Mouse (Mus musculus) testis, postnatal 10 days (tissue): ENCODE measurements around the gene Mark4.
A peak's percentile ranks its signal among the peaks of the same experiment; 100 is the strongest.

Source experiments
- DNase-seq: peaks from one replicate; pipeline ENCODE4 v3.0.0; 2021; ENCODE audit warnings: low spot score

Mark4 gene

DNA sequence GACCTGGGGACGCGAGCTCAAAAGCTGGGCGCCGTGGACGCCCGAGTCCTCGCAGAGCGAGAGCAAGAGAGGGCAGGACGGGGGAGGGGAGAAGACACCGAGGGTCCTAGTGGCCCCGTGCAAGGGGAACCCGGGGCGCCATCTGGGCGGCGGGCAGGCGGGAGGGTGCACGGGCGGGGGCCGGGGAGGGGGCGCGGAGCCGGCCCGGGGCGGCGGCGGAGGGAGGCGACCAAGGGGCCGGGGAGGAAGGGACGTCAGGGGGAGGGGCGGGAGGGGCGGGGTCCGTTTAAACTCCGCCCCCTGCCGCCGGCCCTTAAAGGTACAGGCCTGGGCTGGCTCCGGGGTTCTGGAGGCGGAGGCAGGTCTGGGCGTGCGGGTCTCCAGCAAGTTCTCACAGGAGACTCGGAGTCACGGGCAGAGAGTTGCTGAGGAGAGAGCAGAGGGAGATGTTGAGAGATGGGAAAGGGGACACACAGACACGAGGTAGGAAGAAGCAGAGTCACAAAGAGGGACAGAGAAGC is at the start of gene Mark4:
Gene Mark4, minus strand, starts transcription at position 231 of the 521 bp plus-strand sequence.
- peak; percentile 88 for DNase-seq

DNA sequence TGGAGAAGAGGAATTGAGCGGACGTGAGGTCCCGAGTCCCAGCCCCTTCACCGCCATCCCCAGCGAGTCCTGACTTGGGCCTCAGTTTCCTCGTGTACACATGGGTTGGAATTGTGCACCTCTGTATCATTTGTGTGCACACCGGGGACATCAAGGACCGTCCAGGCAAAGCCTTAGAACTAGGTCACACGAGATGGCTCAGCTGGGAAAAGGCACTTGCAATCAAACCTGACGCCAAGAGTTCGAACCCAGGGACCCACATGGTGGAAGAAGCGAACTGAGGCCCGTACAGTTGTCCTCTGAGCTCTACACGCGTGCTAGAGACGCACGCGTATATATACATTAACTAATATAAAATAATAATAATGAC is 49.0 kb upstream of the Mark4 start:
- no peak for DNase-seq

DNA sequence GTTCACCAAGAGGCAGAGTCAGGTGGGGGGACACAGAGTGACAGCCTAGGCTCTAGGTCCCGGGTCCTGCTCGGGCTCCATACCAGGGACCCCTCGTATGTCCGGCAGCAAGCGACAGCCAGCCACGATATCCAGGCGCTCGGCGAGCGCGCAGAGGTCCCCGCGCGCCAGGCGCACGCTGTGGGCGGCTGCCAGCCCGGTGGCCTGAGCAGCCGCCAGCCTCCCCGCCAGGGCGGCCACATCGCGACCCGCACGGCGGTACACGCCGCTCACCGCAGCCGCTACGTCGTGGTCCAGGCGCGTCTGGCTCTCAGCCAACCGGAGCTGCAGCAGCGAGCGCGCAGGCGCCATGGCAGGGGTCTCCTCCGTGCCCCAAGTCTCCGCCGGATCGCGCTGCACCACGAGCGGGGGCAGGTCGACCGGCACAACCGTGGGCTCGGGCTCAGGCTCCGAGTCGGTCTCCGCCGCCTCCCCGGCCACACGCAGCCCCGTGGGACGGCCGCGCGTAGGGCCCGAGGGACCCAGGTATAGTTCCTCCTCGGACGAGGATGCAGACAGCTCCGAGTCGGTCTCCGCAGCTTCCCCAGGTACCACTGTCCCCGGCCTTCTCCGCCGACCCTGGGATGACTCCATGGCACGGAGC is 48.5 kb upstream of the Mark4 start:
- DNase-seq = peak; percentile 84

GRCm38 (mm10) chr7:19506326-19506725 is 47.7 kb upstream of the Mark4 start:
- no peak for DNase-seq

- peak; percentile 58 for DNase-seq
Measured at GRCm38 (mm10) chr7:19503481-19504068, 45.0 kb upstream of the Mark4 start.

- DNase-seq = no peak
Measured at GRCm38 (mm10) chr7:19501658-19502057, 43.0 kb upstream of the Mark4 start.

GRCm38 (mm10) chr7:19500420-19501363 is 42.1 kb upstream of the Mark4 start:
- DNase-seq = no peak

DNA sequence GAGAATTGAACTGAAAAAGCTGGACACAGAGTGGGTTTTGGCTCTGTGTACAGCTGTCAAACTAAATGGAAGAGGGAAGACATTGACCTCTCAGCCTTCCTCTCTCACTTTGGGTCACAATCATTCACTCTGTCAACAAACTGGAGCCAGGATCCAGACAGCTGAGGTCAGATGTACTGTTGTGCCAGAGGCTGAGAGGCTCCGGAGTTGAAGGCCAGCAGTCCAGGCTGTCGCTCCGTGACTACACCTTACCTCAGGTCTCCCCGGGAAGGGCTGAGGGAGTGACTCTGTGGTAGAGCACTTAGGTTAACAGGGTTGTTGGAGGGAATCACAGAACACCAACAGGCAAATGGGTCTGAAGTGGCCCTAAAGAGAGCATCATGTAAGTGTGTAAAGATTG is 39.7 kb upstream of the Mark4 start:
- no peak for DNase-seq

DNA sequence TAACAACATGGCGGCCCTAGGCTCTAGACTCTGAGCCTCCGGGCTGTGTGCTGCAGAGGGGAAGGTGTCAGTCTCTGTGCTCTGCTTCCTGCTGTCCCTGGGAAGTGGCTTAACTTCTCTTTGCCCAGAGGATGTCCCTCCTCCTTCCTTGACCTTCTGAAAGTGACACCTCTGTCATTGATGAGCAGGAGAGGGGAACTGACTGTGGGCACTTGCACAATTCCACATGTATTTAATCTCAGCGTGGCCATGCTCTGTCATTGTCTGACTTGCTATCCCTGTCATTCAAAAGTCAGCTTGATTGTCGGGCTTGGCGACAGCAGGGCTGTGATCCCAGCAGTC is 37.6 kb upstream of the Mark4 start:
- DNase-seq = no peak

DNA sequence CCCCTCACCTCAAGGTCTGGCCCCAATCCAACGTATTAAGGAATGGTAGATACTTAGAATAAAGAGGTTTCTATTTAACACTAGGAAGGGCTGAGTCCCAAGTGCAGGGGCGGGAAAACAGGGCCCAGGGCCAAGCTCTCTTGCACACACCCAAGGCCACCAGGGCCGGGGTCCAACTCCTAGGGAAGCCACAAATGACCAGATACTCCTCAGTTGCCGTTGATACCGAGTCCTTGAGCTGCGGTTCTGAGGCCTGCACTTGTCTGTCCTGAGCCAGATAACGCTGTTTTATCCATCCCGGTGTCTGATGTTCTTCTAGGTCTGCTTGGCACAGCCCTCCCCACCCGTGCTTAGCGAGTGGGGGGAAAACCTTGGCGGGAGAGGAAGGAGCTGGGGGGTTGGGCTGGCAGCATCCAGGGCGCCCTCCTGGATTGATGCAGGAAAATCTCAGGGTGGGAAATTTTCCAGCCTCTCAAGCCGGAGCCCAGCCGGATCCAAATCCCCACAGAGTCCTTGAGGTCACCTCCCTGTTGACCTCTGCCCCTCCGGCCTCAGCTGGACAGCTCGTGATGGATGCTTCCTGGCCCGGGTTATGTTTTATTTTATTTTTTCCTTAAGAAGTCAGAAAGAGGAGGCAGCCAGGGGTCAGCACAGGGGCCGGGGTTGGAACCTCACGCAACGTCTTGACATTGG is 37.0 kb upstream of the Mark4 start:
- peak; percentile 92 for DNase-seq

DNA sequence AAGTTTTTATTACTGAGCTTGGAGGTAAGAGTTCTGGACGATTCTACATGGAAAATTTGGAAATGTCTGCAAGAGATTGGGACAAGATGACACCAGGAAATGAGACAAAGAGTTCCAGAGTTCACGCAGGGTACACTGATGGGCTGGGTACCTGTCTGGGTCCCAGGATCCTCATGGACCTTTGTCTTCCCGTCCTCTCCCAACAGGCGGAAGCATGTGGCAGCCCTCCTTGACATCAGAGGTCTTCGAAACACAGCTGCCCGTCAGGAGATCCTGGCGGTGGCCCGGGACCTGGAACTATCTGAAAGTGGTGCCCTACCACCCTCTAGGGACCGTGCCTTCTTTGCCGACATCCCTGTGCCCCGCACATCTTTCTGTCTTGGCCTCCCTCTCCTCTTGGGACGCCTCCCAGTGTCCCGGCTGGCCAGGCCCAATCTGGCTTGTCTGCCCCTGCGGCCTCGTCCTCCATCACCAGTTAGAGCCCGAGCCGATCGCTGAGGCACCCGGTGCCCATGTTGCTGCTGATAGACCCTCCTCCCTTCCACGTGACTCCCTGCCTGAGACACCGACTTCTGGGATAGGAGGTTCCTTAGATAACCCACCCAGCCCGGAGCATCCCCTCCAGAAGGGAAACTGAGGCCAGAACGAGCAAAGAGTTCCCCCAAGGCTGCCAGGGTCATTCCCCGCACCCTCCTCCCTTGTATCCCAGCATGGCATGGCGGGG is 36.3 kb upstream of the Mark4 start:
- no peak for DNase-seq

- peak; percentile 77 for DNase-seq
Measured at GRCm38 (mm10) chr7:19491731-19492130, 33.1 kb upstream of the Mark4 start.

- DNase-seq = peak; percentile 65
Measured at GRCm38 (mm10) chr7:19489525-19489924, 30.9 kb upstream of the Mark4 start.

- no peak for DNase-seq
Measured at GRCm38 (mm10) chr7:19486549-19486948, 27.9 kb upstream of the Mark4 start.

GRCm38 (mm10) chr7:19485488-19485887 is 26.9 kb upstream of the Mark4 start:
- DNase-seq = no peak

DNA sequence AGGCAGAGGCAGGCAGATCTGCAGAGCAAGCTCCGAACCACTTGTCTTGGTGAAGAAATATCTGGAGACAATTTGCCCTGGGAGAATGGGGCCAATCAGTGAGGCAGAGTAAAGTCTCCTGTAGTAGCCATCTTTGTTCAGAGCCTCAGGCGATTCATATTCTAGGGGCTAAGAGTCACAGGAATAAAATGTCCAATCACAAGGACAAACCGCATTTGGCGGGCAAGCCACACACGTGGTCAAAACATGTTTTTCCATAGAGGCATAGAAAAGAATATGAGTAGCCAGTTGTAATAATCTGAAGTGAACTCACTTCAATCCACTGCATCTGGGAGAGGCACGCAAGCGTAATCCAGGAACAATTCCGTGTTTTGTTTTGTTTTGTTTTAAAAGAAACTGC is 24.7 kb upstream of the Mark4 start:
- no peak for DNase-seq

DNA sequence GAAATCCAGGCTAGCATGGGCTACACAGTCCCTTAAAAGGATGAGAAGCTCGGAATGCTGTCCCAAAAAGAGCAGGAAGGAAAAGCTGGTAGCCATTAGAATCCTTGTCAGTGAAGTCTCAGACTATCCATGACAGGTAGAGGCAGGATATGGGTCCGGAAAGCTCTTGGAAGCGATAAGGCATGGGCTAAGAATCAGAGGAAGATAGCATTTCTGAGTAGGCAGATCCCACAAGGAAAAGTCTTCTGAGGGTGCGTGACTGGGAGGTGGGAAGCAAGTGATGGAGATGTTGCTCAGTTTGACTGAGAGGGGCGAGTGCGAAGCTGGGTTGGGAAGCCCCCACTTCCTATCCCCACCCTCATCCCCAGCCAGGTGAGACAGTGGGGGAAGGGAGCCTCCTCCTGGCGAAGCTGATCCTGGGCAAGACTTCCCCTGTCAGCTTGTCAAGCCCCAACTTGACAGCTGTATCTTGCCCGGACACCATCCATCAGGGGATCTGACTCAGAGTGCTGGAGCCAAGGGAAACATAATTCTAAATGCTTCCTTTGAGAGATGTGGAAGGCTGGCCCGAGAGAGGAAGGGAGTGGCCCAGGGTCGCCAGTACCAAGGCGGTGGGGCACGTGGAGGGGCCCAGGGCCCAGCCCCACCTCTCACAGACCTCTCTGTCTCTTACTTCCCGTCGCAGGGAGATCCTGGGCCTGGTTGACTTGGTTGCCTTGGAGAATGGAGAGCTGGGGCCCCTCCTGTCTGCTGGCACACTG is 19.2 kb upstream of the Mark4 start:
- no peak for DNase-seq

DNA sequence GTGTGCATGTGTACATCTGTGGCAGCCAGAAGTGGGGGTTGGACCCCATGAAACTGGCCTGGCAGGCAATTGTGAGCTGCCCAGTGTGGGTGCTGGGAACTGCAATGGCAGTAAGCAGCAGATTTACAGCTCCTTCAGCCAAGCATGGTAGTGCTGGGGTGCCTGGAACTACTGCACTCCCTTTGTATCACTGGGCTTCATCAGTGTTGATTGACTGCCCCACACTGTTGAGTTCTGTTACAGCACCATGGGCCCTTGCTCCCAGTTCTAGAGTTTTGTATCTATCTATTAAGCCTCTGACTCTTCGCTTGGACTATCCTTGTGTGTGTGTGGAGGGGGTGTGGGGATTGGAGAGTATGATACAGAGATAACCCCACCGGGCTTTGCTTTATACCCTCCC is 18.5 kb upstream of the Mark4 start:
- no peak for DNase-seq

GRCm38 (mm10) chr7:19473875-19474443 is 15.3 kb upstream of the Mark4 start:
- DNase-seq = peak; percentile 92

GRCm38 (mm10) chr7:19472403-19472802 is 13.8 kb upstream of the Mark4 start:
- DNase-seq = no peak

DNA sequence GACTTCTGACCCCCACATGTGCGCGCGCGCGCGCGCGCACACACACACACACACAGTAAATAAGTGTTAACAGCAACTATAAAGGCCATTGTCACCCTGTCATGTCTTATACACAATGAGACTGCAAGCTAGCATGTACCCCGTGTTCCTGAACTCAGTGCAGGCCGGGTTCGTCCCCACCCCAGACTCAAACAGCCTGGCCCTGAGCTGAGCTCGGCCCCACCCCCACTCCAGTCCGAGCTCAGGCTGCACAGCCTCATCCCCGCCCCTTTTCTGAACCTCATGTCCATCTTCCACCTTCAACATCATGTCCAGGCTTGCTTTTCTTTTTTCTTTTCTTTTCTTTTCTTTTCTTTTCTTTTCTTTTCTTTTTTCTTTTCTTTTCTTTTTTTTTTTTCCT is 11.7 kb upstream of the Mark4 start:
- no peak for DNase-seq
